Mouse (Mus musculus) hindbrain, embryonic 15.5 days (tissue): ENCODE results near the gene Trp53i11. TPM values are rescaled to one million over a fixed set of nuclear protein-coding genes. Genes with fewer than 3 reads are reported as not detected.

ENCODE experiments used
- polyA plus RNA-seq: library from polyadenylated mRNA; unstranded; fragments of >200 nt; fragmentation: Nextera tagmentation; extraction: Ambion mirVana; gene quantifications from 2 replicates; pipeline ENCODE4 v1.2.1, GENCODE M21; 2015

Trp53i11 gene
- polyA plus RNA-seq, 1 experiment from 2014 or later = 123 TPM

Other genes with a start within 250 kb of the Trp53i11 start
- gene Prdm11, start 141.4 kb upstream of the Trp53i11 start, polyA plus RNA-seq = 3.7 and 4.1 TPM in 2 replicates
- 17.9 and 23.5 TPM in 2 replicates for gene Tspan18, start 147.0 kb downstream of the Trp53i11 start, polyA plus RNA-seq